Mouse (Mus musculus) B cell, adult 2 months (primary cell): ENCODE measurements around the gene Sh3tc1.

ENCODE experiments used
- DNase-seq, 2 experiments: peaks; one replicate each; pipeline ENCODE4 v3.0.0; 2022

Gene Sh3tc1

GRCm38 (mm10) chr5:35719343-35719742, 20.4 kb downstream of the Sh3tc1 start:
- DNase-seq: no peak

GRCm38 (mm10) chr5:35718817-35719216, 21.0 kb downstream of the Sh3tc1 start:
- DNase-seq: no peak

- peak; percentile 43 to 54 for DNase-seq
Observed at GRCm38 (mm10) chr5:35717946-35718345, 21.8 kb downstream of the Sh3tc1 start.

GRCm38 (mm10) chr5:35717455-35717854, 22.3 kb downstream of the Sh3tc1 start:
- no peak for DNase-seq

- DNase-seq: peak; percentile 21 to 29
Observed at GRCm38 (mm10) chr5:35713649-35714354, 26.0 kb downstream of the Sh3tc1 start.

- DNase-seq: no peak
Observed at GRCm38 (mm10) chr5:35712517-35712916, 27.3 kb downstream of the Sh3tc1 start.

GRCm38 (mm10) chr5:35710931-35711330, 28.9 kb downstream of the Sh3tc1 start:
- DNase-seq: no peak

GRCm38 (mm10) chr5:35710481-35710880, 29.3 kb downstream of the Sh3tc1 start:
- DNase-seq: no peak

- DNase-seq: no peak
Observed at GRCm38 (mm10) chr5:35705411-35705810, 34.4 kb downstream of the Sh3tc1 start.

GRCm38 (mm10) chr5:35703814-35704213, 36.0 kb downstream of the Sh3tc1 start:
- no peak for DNase-seq

- no peak for DNase-seq
Observed at GRCm38 (mm10) chr5:35703183-35703582, 36.6 kb downstream of the Sh3tc1 start.

- no peak for DNase-seq
Observed at GRCm38 (mm10) chr5:35702582-35703140, 37.1 kb downstream of the Sh3tc1 start.

GRCm38 (mm10) chr5:35701042-35701441, 38.7 kb downstream of the Sh3tc1 start:
- DNase-seq: peak; percentile 78 to 79

GRCm38 (mm10) chr5:35695815-35696214, 44.0 kb downstream of the Sh3tc1 start:
- DNase-seq: peak in 1 of 2 experiments; percentile 12

- DNase-seq: no peak
Observed at GRCm38 (mm10) chr5:35693638-35694037, 46.1 kb downstream of the Sh3tc1 start.

GRCm38 (mm10) chr5:35691246-35691645, 48.5 kb downstream of the Sh3tc1 start:
- no peak for DNase-seq

GRCm38 (mm10) chr5:35690485-35691165, 49.2 kb downstream of the Sh3tc1 start:
- DNase-seq: no peak

- DNase-seq: no peak
Observed at GRCm38 (mm10) chr5:35689374-35689773, 50.4 kb downstream of the Sh3tc1 start.

- no peak for DNase-seq
Observed at GRCm38 (mm10) chr5:35688851-35689250, 50.9 kb downstream of the Sh3tc1 start.

GRCm38 (mm10) chr5:35687098-35687497, 52.7 kb downstream of the Sh3tc1 start:
- no peak for DNase-seq

GRCm38 (mm10) chr5:35686336-35686735, 53.5 kb downstream of the Sh3tc1 start:
- DNase-seq: no peak

- DNase-seq: no peak
Observed at GRCm38 (mm10) chr5:35685079-35685478, 54.7 kb downstream of the Sh3tc1 start.

- DNase-seq: no peak
Observed at GRCm38 (mm10) chr5:35680958-35681357, 58.8 kb downstream of the Sh3tc1 start.
